Mouse (Mus musculus): Measurements from ENCODE around the gene Taf12. TPM values are rescaled to one million over a fixed set of nuclear protein-coding genes. Genes with fewer than 3 reads are reported as not detected.
A peak's percentile ranks its signal among the peaks of the same experiment; 100 is the strongest.

Gene Taf12
- polyA plus RNA-seq, 1 experiment from 2014 or later: 70.5 TPM

DNA sequence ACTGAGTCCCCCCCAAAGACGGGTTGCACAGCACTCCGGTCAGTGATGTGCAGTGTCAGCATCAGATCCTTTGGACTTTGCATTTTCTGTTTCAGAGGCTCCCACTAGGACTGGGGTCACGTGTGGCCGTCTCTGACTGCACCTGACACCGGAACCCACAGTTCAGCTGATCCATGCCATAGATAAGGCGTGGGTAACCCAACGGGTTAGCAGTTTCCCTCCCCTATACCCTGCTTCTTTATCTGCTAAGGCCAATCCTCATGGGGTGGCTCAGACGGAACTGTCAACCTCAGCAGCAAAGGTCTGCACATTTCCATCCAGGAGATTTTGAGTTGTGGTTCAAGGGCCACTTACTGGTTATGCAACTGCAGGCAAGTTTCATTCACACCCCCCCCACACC, 31.1 kb downstream of the Taf12 start:
- no peaks in the 10 kb centered on the region for H3K27me3 ChIP-seq (ENCODE audit: control insufficient read depth, insufficient read depth, low read length)
- no peak overlapping the region for H3K4me2 ChIP-seq
- H3K27ac ChIP-seq (ENCODE audit: low read depth, low read length): no peak overlapping the region
- H3K9me3 ChIP-seq (ENCODE audit: control insufficient read depth, low read length): no peaks in the 10 kb centered on the region
- ATAC-seq (ENCODE audit: low FRiP score): no peak
- 87% methylated on average over 8 of the region's 8 CpGs for WGBS
- H3K4me3 ChIP-seq (ENCODE audit: low read depth, low read length): no peak overlapping the region
- H3K9ac ChIP-seq (ENCODE audit: low read length): no peak overlapping the region
- no peaks in the 10 kb centered on the region; the same call in 1 of the 2 replicates for H3K36me3 ChIP-seq (ENCODE audit: control insufficient read depth, insufficient read depth, low read length)
- no peak for DNase-seq (ENCODE audit: low spot score, missing footprints)
- H3K4me1 ChIP-seq (ENCODE audit: control insufficient read depth, insufficient read depth, low read length): peaks cover 14% of the 10 kb centered on the region

DNA sequence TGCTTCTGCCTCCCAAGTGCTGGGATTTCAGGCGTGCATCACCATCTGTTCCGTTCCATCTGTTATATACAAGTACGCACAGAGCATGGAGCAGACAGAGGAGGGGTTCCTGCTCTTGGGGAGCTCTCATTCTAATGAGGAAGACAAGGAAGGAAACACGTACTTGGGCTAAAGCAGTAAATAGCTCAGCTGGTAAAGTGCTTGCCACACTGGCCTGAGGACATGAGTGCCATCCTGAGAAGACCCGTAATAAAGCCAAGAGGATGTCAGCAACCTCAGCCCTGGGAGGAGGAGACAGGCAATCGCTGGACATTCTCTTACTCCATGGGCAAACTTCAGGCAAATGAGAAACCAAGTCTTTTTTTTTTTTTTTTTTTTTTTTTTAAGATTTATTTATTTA, 31.8 kb downstream of the Taf12 start:
- no peak overlapping the region for H3K4me2 ChIP-seq

DNA sequence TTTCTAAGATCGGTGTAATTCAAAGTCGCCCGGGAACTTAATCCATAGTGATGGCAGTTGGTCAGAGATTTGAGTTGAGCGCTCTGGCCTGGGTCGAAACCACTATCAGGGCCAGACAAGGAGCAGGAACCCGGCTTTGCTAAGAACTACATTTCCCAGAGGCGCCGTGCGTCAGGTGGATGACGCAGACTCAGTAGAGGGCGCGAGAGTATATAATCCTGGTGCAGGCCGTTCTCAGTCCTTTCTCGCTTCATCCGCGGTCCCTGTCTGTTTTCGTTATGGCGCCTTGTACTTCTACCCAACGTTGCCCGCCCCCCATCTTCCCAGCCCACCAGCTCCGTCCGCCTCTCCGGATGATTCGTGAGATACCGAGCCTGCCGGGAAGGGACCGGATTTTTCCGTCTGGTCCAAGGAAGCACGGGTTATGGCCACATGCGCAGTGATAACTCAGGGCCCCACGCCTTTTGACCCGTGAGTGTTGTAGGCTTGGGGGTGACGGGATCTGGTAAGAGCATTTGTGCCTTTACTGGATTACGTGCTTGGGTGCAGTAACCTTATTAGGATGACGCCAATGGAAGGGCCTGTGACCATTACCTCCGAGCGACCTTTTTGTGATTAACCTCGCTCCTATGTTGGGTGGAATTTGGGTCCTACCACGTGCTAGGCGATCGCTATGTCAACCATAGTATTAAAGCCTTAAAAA, 34.4 kb downstream of the Taf12 start:
- Histone ChIP-seq H3K4me1 (ENCODE audit: control insufficient read depth, insufficient read depth, low read length) (peaks cover 9% of the 10 kb centered on the region), H3K9ac (ENCODE audit: low read length) (peak overlapping the region; percentile 96), H3K9me3 (ENCODE audit: control insufficient read depth, low read length) (no peaks in the 10 kb centered on the region), H3K36me3 (ENCODE audit: control insufficient read depth, insufficient read depth, low read length) (peaks cover 9% of the 10 kb centered on the region), H3K27me3 (ENCODE audit: control insufficient read depth, insufficient read depth, low read length) (no peaks in the 10 kb centered on the region), H3K4me2 (peak overlapping the region; percentile 96), H3K27ac (ENCODE audit: low read depth, low read length) (peak overlapping the region; percentile 69), H3K4me3 (ENCODE audit: low read depth, low read length) (peak overlapping the region; percentile 84)
- DNase-seq (ENCODE audit: low spot score, missing footprints) (peak; percentile 98), ATAC-seq (ENCODE audit: low FRiP score) (peak; percentile 93)
- 2% methylated on average over 41 of the region's 41 CpGs for WGBS

More for the DNA sequence above, 31.8 kb downstream of the Taf12 start:
- ATAC-seq (ENCODE audit: low FRiP score) (no peak), DNase-seq (ENCODE audit: low spot score, missing footprints) (no peak)
- H3K36me3 ChIP-seq (ENCODE audit: control insufficient read depth, insufficient read depth, low read length): peaks cover 7% of the 10 kb centered on the region
- H3K27me3 ChIP-seq (ENCODE audit: control insufficient read depth, insufficient read depth, low read length): no peaks in the 10 kb centered on the region
- H3K4me3 ChIP-seq (ENCODE audit: low read depth, low read length): no peak overlapping the region
- H3K4me1 ChIP-seq (ENCODE audit: control insufficient read depth, insufficient read depth, low read length): peaks cover 14% of the 10 kb centered on the region
- 85% methylated on average over 6 of the region's 6 CpGs for WGBS
- H3K9me3 ChIP-seq (ENCODE audit: control insufficient read depth, low read length): no peaks in the 10 kb centered on the region
- no peak overlapping the region for H3K27ac ChIP-seq (ENCODE audit: low read depth, low read length)
- H3K9ac ChIP-seq (ENCODE audit: low read length): no peak overlapping the region

DNA sequence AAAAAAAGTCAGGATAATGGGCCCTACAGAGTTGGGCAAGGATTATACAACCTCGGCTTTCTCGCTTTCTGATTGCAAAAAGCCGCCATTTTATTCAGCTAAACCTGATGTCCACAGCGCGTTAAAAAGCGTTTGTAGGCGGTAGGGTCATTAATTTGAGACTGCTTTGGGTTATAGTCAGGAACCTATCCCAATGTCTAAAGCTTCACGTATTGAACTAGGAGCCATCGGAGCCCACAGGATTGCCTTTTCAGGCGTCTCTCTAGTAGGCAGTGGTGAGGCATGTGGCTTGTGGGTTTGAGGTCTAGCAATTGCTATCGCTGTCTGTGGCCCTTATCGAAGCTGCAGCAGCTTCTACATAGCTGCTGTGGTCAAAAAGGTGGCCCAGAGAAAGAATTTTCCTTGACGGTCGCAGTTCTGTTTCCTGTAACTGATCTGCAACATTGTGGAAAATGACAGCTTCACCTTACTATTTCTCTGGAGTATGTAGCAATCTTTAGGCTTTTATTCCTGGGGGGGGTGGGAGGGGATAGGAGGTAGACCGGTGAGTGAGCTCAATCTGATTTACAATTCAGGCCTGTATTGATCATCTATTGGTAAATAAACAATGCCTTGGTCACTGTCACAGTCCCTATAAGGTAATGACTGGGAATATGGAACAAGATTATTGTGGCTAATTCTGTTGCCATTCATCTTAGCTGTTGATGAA, 35.1 kb downstream of the Taf12 start:
- WGBS: 1% methylated on average over 15 of the region's 15 CpGs
- Histone ChIP-seq H3K27me3 (ENCODE audit: control insufficient read depth, insufficient read depth, low read length) (no peaks in the 10 kb centered on the region), H3K9me3 (ENCODE audit: control insufficient read depth, low read length) (no peaks in the 10 kb centered on the region), H3K4me1 (ENCODE audit: control insufficient read depth, insufficient read depth, low read length) (peaks cover 9% of the 10 kb centered on the region), H3K36me3 (ENCODE audit: control insufficient read depth, insufficient read depth, low read length) (peaks cover 11% of the 10 kb centered on the region), H3K27ac (ENCODE audit: low read depth, low read length) (peak overlapping the region; percentile 69), H3K4me2 (peak overlapping the region; percentile 96), H3K4me3 (ENCODE audit: low read depth, low read length) (peak overlapping the region; percentile 84), H3K9ac (ENCODE audit: low read length) (peak overlapping the region; percentile 96)
- no peak for ATAC-seq (ENCODE audit: low FRiP score)
- peak; percentile 93 for DNase-seq (ENCODE audit: low spot score, missing footprints)

DNA sequence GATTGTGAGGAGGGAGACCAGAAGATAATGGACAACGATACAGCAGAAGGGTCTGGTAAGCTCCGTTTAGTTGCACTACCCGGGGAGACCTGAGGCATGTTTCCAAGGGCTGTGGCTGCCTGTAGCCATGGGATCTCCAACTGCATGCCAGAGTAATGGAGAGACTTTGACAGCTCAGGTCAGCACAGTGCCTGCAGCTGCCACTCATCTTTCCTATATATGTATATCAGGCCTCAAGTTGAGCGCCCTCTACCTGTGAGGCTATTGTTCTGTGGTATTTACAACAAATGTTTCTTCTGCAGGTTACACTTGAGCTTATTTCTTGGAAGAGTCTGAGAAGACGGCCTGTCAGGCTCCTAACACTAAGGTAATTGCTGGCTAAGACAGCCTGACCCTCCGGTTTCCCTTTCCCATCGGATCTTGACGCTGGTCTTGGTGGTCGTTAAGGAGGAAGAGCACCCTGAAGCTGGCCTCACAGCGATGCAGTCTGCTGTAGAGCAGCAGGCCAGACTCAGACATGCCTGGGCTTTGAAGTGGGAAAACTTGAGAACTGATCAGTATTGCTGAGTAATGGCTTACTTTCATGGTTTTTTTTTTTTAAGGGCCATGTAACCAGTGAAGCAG, 35.8 kb downstream of the Taf12 start:
- H3K36me3 ChIP-seq (ENCODE audit: control insufficient read depth, insufficient read depth, low read length): peaks cover 11% of the 10 kb centered on the region
- peak overlapping the region; percentile 96 for H3K4me2 ChIP-seq
- WGBS: 29% methylated on average over 10 of the region's 10 CpGs
- DNase-seq (ENCODE audit: low spot score, missing footprints): peak; percentile 87
- peak overlapping the region; percentile 96 for H3K9ac ChIP-seq (ENCODE audit: low read length)
- peaks cover 9% of the 10 kb centered on the region for H3K4me1 ChIP-seq (ENCODE audit: control insufficient read depth, insufficient read depth, low read length)
- H3K27me3 ChIP-seq (ENCODE audit: control insufficient read depth, insufficient read depth, low read length): no peaks in the 10 kb centered on the region
- 0 out of 2 replicates have a peak overlapping the region, but pooled peaks have one; percentile 22 for H3K27ac ChIP-seq (ENCODE audit: low read depth, low read length)
- H3K9me3 ChIP-seq (ENCODE audit: control insufficient read depth, low read length): no peaks in the 10 kb centered on the region
- H3K4me3 ChIP-seq (ENCODE audit: low read depth, low read length): peak overlapping the region; percentile 84
- ATAC-seq (ENCODE audit: low FRiP score): peak; percentile 28; the same call in 1 of the 2 replicates

DNA sequence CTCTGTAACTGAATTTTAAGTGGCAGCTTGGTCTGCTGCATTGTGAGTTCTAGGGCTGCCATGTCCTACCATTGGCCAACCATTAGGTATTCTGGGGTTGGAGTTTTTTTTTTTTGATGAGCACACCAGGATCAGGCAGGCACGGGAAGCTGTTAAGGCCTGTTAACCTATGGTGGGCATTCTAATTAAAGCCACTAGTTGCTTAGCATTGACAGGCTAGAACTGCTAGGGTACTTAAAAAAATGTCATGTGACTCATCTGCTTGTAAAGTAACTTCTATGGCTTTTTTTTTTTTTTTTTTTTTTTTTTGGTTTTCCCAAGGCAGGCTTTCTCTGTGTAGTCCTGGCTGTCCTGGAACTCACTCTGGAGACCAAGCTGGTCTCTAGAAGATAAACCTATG, 37.0 kb downstream of the Taf12 start:
- Histone ChIP-seq H3K27me3 (ENCODE audit: control insufficient read depth, insufficient read depth, low read length) (no peaks in the 10 kb centered on the region), H3K27ac (ENCODE audit: low read depth, low read length) (no peak overlapping the region), H3K9ac (ENCODE audit: low read length) (no peak overlapping the region), H3K4me2 (no peak overlapping the region), H3K9me3 (ENCODE audit: control insufficient read depth, low read length) (no peaks in the 10 kb centered on the region), H3K36me3 (ENCODE audit: control insufficient read depth, insufficient read depth, low read length) (peaks cover 11% of the 10 kb centered on the region), H3K4me3 (ENCODE audit: low read depth, low read length) (no peak overlapping the region), H3K4me1 (ENCODE audit: control insufficient read depth, insufficient read depth, low read length) (peaks cover 9% of the 10 kb centered on the region)
- DNase-seq (ENCODE audit: low spot score, missing footprints) (no peak), ATAC-seq (ENCODE audit: low FRiP score) (no peak)
- WGBS: 33% methylated on average over 1 of the region's 1 CpGs

DNA sequence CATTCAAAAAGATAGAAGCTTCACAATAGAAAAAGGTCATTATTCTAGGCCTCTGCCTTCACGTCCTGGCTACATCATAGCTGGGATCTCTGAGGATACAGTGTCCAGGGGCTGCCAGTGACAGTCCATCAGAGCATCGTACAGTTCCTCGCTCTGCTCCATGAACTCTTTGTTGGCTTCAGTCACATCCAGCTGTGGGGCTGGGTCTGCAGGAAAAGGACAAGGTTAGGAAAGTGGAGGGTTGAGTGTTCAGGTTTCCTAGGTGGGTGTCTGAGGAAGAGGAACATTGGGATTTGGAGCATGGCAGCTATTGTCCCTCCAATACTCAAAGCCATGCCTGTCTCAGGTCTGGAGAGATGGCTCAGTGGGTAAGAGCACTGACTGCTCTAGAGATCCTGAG, 37.6 kb downstream of the Taf12 start:
- no peaks in the 10 kb centered on the region for H3K9me3 ChIP-seq (ENCODE audit: control insufficient read depth, low read length)
- H3K27ac ChIP-seq (ENCODE audit: low read depth, low read length): no peak overlapping the region
- DNase-seq (ENCODE audit: low spot score, missing footprints) (no peak), ATAC-seq (ENCODE audit: low FRiP score) (no peak)
- 52% methylated on average over 3 of the region's 3 CpGs for WGBS
- H3K4me1 ChIP-seq (ENCODE audit: control insufficient read depth, insufficient read depth, low read length): peaks cover 9% of the 10 kb centered on the region
- no peak overlapping the region for H3K4me3 ChIP-seq (ENCODE audit: low read depth, low read length)
- H3K4me2 ChIP-seq: no peak overlapping the region
- peaks cover 14% of the 10 kb centered on the region for H3K36me3 ChIP-seq (ENCODE audit: control insufficient read depth, insufficient read depth, low read length)
- no peaks in the 10 kb centered on the region for H3K27me3 ChIP-seq (ENCODE audit: control insufficient read depth, insufficient read depth, low read length)
- no peak overlapping the region for H3K9ac ChIP-seq (ENCODE audit: low read length)

DNA sequence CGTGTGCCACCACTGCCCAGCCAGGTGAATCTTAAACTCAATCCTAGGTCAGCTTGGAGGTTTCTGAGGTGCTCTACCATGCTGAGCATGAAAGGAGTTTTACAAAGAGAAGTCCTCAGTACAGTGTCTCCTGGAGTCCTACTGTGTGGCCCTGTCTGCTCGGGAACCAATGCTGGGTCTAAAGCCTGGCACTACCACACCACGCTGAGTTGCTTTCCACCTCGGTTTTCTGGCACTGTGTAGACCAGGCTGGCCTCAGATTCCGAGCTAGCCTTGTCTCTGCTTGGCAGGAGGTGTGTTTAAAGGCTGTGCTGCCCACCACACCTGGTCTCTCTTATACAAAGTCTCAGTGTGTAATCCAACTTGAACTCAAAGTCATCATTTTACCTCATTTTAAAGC, 38.5 kb downstream of the Taf12 start:
- ATAC-seq (ENCODE audit: low FRiP score) (no peak), DNase-seq (ENCODE audit: low spot score, missing footprints) (no peak)
- Histone ChIP-seq H3K4me3 (ENCODE audit: low read depth, low read length) (no peak overlapping the region), H3K27me3 (ENCODE audit: control insufficient read depth, insufficient read depth, low read length) (no peaks in the 10 kb centered on the region), H3K9ac (ENCODE audit: low read length) (no peak overlapping the region), H3K36me3 (ENCODE audit: control insufficient read depth, insufficient read depth, low read length) (peaks cover 14% of the 10 kb centered on the region), H3K4me2 (no peak overlapping the region), H3K4me1 (ENCODE audit: control insufficient read depth, insufficient read depth, low read length) (peaks cover 9% of the 10 kb centered on the region), H3K27ac (ENCODE audit: low read depth, low read length) (no peak overlapping the region), H3K9me3 (ENCODE audit: control insufficient read depth, low read length) (no peaks in the 10 kb centered on the region)
- 81% methylated on average over 5 of the region's 5 CpGs for WGBS

DNA sequence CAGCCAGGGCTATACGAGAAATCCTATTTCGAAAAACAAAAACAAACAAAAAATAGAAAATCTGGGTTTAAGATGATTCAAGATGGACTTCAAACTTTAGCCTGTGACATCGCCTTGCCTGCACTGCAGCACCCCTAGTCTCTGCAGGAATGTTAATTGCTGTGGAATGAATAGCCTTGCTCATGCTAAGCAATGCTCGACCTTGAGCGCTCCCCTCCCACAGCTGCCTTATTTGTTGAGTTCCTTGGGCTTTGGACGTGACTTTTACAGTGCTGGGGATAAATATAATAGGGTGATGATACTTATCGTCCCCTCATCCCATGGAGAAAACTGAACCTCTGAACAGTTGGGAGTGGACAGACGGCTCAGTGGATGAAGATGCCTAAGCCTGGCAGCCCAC, 41.5 kb downstream of the Taf12 start:
- Histone ChIP-seq H3K27me3 (ENCODE audit: control insufficient read depth, insufficient read depth, low read length) (no peaks in the 10 kb centered on the region), H3K9ac (ENCODE audit: low read length) (no peak overlapping the region), H3K9me3 (ENCODE audit: control insufficient read depth, low read length) (no peaks in the 10 kb centered on the region), H3K4me2 (no peak overlapping the region), H3K36me3 (ENCODE audit: control insufficient read depth, insufficient read depth, low read length) (peaks cover 12% of the 10 kb centered on the region), H3K27ac (ENCODE audit: low read depth, low read length) (no peak overlapping the region), H3K4me1 (ENCODE audit: control insufficient read depth, insufficient read depth, low read length) (no peaks in the 10 kb centered on the region), H3K4me3 (ENCODE audit: low read depth, low read length) (no peak overlapping the region)
- ATAC-seq (ENCODE audit: low FRiP score) (no peak), DNase-seq (ENCODE audit: low spot score, missing footprints) (no peak)
- WGBS: 90% methylated on average over 8 of the region's 8 CpGs
